Comparison of ENCODE assay signal across 12 mouse cellular contexts in the genomic region with DNA sequence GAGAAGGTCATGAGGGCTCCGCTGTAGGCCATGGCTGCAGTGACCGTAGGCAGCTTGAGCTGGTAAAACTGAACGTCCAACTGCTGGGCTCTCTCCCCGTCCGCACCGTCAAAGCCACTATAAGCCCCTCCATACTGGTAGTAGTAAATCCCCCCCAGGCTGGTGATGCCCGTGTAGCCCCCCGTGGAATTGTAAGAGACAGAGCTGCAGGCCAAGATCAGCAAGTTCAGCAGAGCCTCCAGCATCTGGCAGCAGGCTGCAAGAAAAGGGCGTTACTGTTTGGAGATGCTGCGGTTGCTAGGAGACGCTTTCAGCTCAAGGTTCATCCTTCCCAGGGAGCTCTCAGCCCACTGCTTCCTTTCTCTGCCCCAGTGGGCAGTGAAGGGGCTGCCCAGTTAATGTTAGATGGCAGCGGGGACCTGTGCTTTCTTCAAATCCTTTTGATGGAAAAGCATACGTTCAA. TPM values are rescaled to one million over a fixed set of nuclear protein-coding genes. Genes with fewer than 3 reads are reported as not detected.
DNase-seq lines count a peak whose midpoint lies in the region; ATAC-seq lines count a peak whose summit lies in the region.
"Had no signal": no experiment of that assay in that cellular context is flagged by ENCODE, and none has a peak within 500 bp of the region (broad histone marks: within the 10 kb centered on the region; RNA-seq: fewer than 3 reads in every experiment).

No protein-coding gene starts in this region.

- no peak overlapping the region for H3K9ac ChIP-seq in forebrain, embryonic 13.5 days
- H3K9ac ChIP-seq in midbrain, embryonic 15.5 days, result no peak overlapping the region
- H3K9ac ChIP-seq: stomach, embryonic 15.5 days had no signal

- no peak overlapping the region for H3K4me3 ChIP-seq in forebrain, embryonic 13.5 days
- H3K4me3 ChIP-seq in midbrain, embryonic 15.5 days, result no peak overlapping the region
- H3K4me3 ChIP-seq: stomach, embryonic 15.5 days had no signal

- H3K4me1 ChIP-seq in forebrain, embryonic 13.5 days, result peaks cover 25% of the 10 kb centered on the region
- H3K4me1 ChIP-seq in midbrain, embryonic 15.5 days, result peaks cover 15% of the 10 kb centered on the region

- H3K27me3 ChIP-seq in forebrain, embryonic 13.5 days, result peaks cover 3% of the 10 kb centered on the region; the same call in 1 of the 2 replicates
- no peaks in the 10 kb centered on the region for H3K27me3 ChIP-seq in midbrain, embryonic 15.5 days (replicated peaks)

- intact Hi-C loops in gastrocnemius, postnatal 36 days (cut with DNase I), result no loop called here

- peak; percentile 60; the same call in 1 of the 2 replicates for ATAC-seq in forebrain, embryonic 13.5 days
- ATAC-seq in midbrain, embryonic 15.5 days (replicated peaks), result peak; percentile 76
- no peak for ATAC-seq in inflammation-experienced regulatory T-cells, adult 6 months

- H3K9me3 ChIP-seq in forebrain, embryonic 13.5 days (replicated peaks), result no peaks in the 10 kb centered on the region
- H3K9me3 ChIP-seq in midbrain, embryonic 15.5 days, result no peaks in the 10 kb centered on the region
- H3K9me3 ChIP-seq: stomach, embryonic 15.5 days had no signal

- no peak overlapping the region for H3K4me2 ChIP-seq in forebrain, embryonic 13.5 days
- no peak overlapping the region for H3K4me2 ChIP-seq in midbrain, embryonic 15.5 days
- H3K4me2 ChIP-seq: stomach, embryonic 15.5 days had no signal

- WGBS in forebrain, embryonic 13.5 days, result 34% methylated on average over 13 of the region's 13 CpGs
- WGBS in midbrain, embryonic 15.5 days, result 24% methylated on average over 13 of the region's 13 CpGs

- DNase-seq in adrenal gland, postnatal 14 days, result peak; percentile 15
- no peak for DNase-seq in adrenal gland, postnatal 4 days (ENCODE audit: low spot score in 2 of 2)
- peak; percentile 59 for DNase-seq in 3T3-L1 (ENCODE audit: low read depth, low spot score)
- DNase-seq in spleen, postnatal 36 days (ENCODE audit: low spot score in 2 of 2), result no peak
- DNase-seq in gastrocnemius, postnatal 36 days, result no peak
- DNase-seq: heart, postnatal 4 days had no signal

- H3K27ac ChIP-seq in forebrain, embryonic 13.5 days, result no peak overlapping the region; the same call in 1 of the 2 replicates
- H3K27ac ChIP-seq in midbrain, embryonic 15.5 days, result peak overlapping the region; percentile 68
- H3K27ac ChIP-seq: stomach, embryonic 15.5 days had no signal

- no peaks in the 10 kb centered on the region for H3K36me3 ChIP-seq in forebrain, embryonic 13.5 days (ENCODE audit: poor library complexity, severe bottlenecking)
- no peaks in the 10 kb centered on the region for H3K36me3 ChIP-seq in midbrain, embryonic 15.5 days (replicated peaks)
- H3K36me3 ChIP-seq: stomach, embryonic 15.5 days had no signal

RNA-seq across cellular contexts. Expression of gene Marveld3, which starts 7.5 kb away (rescaled TPM):
- total RNA-seq in adrenal gland, postnatal 14 days (2021), result 0.15 and 0.53 TPM in 2 replicates
- 1 to 10 TPM in 1 of 2 experiments, under 1 TPM in 1; 0.25 to 1.6 TPM for total RNA-seq in adrenal gland, postnatal 4 days (2021)
- 1.0 and 1.5 TPM in 2 replicates for polyA plus RNA-seq in forebrain, embryonic 13.5 days (2015; fragmentation: Nextera tagmentation; extraction: Ambion mirVana)
- polyA plus RNA-seq in midbrain, embryonic 15.5 days (2015; fragmentation: Nextera tagmentation; extraction: Ambion mirVana), result 2.1 and 2.8 TPM in 2 replicates
- not detected for polyA plus RNA-seq in inflammation-experienced regulatory T-cells, adult 6 months (2017; shearing (Covaris generic))
- total RNA-seq in gastrocnemius, postnatal 36 days (2021), result not detected
- total RNA-seq: monocyte, adult 5-6 weeks had no signal

RNA-seq across cellular contexts. Expression of gene Tat, which starts 35.7 kb away (rescaled TPM):
- 6.8 and 46.2 TPM in 2 replicates for total RNA-seq in adrenal gland, postnatal 14 days (2021)
- 1 to 10 TPM in 1 of 2 experiments, under 1 TPM in 1; 0.48 to 8.8 TPM for total RNA-seq in adrenal gland, postnatal 4 days (2021)
- not detected in 2 replicates for polyA plus RNA-seq in forebrain, embryonic 13.5 days (2015; fragmentation: Nextera tagmentation; extraction: Ambion mirVana)
- polyA plus RNA-seq in midbrain, embryonic 15.5 days (2015; fragmentation: Nextera tagmentation; extraction: Ambion mirVana), result not detected in 2 replicates
- not detected for polyA plus RNA-seq in inflammation-experienced regulatory T-cells, adult 6 months (2017; shearing (Covaris generic))
- not detected for total RNA-seq in gastrocnemius, postnatal 36 days (2021)
- total RNA-seq: left cerebral cortex, postnatal 36 days; monocyte, adult 5-6 weeks had no signal
- polyA plus RNA-seq: stomach, embryonic 15.5 days had no signal

Comparison
In these comparisons a context has a peak if more than half of its experiments do, and no peak if none do; other contexts are left out.
1. DNase-seq: peak in adrenal gland, postnatal 14 days (single experiment) and 3T3-L1 (single experiment); none in adrenal gland, postnatal 4 days (0 of 2), spleen, postnatal 36 days (0 of 2) and gastrocnemius, postnatal 36 days (0 of 2).